Mouse (Mus musculus): ENCODE measurements at regions not wholly inside any gene's neighbourhood (a gene's known extent, or its start where the extent isn't known, plus 50 kb on each side); places are given as distances from the start of the nearest gene placed in this dataset.

GRCm38 (mm10) chr13:84345791-84346511 is 123.9 kb downstream of the Tmem161b start:
- no peak overlapping the region for H3K4me2 ChIP-seq (replicated peaks; ENCODE audit: low read depth, low read length)
- H3K9ac ChIP-seq (ENCODE audit: low read depth, low read length) = no peak overlapping the region
- no peaks in the 10 kb centered on the region for H3K9me3 ChIP-seq (ENCODE audit: control insufficient read depth, low read length)
- no peak for ATAC-seq (ENCODE audit: low FRiP score, low TSS enrichment)
- peaks cover 42% of the 10 kb centered on the region for H3K27me3 ChIP-seq (ENCODE audit: control insufficient read depth, insufficient read depth, low read length)
- H3K36me3 ChIP-seq (ENCODE audit: control insufficient read depth, insufficient read depth, low read length) = no peaks in the 10 kb centered on the region
- H3K4me3 ChIP-seq (ENCODE audit: low read length) = 0 out of 2 replicates have a peak overlapping the region, but pooled peaks have one; percentile 1
- under 1% methylated on average over 30 of the region's 30 CpGs for WGBS
- H3K4me1 ChIP-seq (ENCODE audit: control insufficient read depth, insufficient read depth, low read length) = peaks cover 3% of the 10 kb centered on the region; the same call in 1 of the 2 replicates
- no peak overlapping the region for H3K27ac ChIP-seq (ENCODE audit: low read depth, low read length)

DNA sequence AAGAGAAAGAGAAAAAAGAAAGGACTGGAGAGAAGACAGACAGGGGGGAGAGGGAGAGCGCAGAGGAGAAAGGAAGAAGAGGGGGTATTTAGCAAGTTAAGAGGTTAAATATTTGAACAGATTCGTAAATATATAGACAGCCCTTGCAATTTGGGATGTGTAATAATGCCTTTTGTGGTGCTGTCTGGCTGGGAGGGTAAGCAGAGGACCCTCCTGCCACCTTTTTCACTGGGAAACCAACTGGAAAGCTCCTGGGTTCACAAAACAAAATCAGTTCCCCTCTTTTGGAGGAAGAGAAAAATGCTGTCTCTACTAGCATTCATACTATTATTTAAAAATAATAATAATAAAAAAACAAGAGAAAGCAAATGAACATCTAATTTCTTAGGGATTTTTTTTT is 124.5 kb downstream of the Tmem161b start:
- no peak overlapping the region for H3K9ac ChIP-seq (ENCODE audit: low read depth, low read length)
- no peak overlapping the region for H3K4me3 ChIP-seq (ENCODE audit: low read length)
- WGBS = 3% methylated on average over 2 of the region's 2 CpGs
- H3K4me2 ChIP-seq (replicated peaks; ENCODE audit: low read depth, low read length) = no peak overlapping the region
- H3K9me3 ChIP-seq (ENCODE audit: control insufficient read depth, low read length) = no peaks in the 10 kb centered on the region
- H3K4me1 ChIP-seq (ENCODE audit: control insufficient read depth, insufficient read depth, low read length) = peaks cover 3% of the 10 kb centered on the region; the same call in 1 of the 2 replicates
- no peaks in the 10 kb centered on the region for H3K36me3 ChIP-seq (ENCODE audit: control insufficient read depth, insufficient read depth, low read length)
- H3K27me3 ChIP-seq (ENCODE audit: control insufficient read depth, insufficient read depth, low read length) = peaks cover 47% of the 10 kb centered on the region
- no peak for ATAC-seq (ENCODE audit: low FRiP score, low TSS enrichment)
- no peak overlapping the region for H3K27ac ChIP-seq (ENCODE audit: low read depth, low read length)

DNA sequence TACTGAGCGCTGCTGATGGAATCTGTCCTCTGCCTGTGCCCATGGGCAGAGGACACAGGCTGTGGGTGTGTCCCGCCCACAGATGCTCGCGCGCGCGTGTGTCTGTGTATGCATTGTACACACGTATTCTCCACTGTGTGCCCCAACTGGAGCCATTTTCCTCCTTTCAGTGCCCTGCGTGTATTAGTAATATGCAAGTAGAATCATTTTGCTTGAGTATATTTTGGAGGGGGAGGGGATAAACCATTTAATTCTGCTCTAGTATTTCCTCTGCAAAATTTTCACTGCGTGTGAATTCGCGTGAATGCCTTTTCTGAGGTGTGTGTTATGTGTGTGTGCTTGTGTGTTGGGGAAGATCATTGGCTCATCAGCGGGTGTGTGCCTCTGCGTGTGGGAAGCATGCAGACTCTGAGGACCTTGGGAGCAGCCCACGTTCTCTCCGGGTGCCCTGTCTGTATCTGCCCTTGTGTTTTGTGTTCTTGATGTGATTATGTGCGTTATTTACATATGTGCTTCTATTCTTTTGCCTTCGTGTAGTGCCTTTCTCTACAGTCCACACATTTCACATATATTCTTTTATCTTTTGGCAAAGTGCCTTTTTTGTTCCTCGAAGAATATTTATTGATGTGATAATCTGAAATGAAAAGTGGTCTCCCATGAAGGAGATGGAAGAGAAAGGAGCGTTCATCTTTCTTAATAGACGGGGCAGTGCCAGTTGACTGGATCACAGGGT is 125.3 kb downstream of the Tmem161b start:
- Histone ChIP-seq H3K4me2 (replicated peaks; ENCODE audit: low read depth, low read length) (peak overlapping the region; percentile 65; the same call in 1 of the 2 replicates), H3K4me1 (ENCODE audit: control insufficient read depth, insufficient read depth, low read length) (peaks cover 3% of the 10 kb centered on the region; the same call in 1 of the 2 replicates), H3K27me3 (ENCODE audit: control insufficient read depth, insufficient read depth, low read length) (peaks cover 42% of the 10 kb centered on the region), H3K36me3 (ENCODE audit: control insufficient read depth, insufficient read depth, low read length) (no peaks in the 10 kb centered on the region), H3K9me3 (ENCODE audit: control insufficient read depth, low read length) (no peaks in the 10 kb centered on the region), H3K27ac (ENCODE audit: low read depth, low read length) (no peak overlapping the region), H3K4me3 (ENCODE audit: low read length) (peak overlapping the region; percentile 37), H3K9ac (ENCODE audit: low read depth, low read length) (no peak overlapping the region)
- peak; percentile 18; the same call in 1 of the 2 replicates for ATAC-seq (ENCODE audit: low FRiP score, low TSS enrichment)
- under 1% methylated on average over 21 of the region's 21 CpGs for WGBS

DNA sequence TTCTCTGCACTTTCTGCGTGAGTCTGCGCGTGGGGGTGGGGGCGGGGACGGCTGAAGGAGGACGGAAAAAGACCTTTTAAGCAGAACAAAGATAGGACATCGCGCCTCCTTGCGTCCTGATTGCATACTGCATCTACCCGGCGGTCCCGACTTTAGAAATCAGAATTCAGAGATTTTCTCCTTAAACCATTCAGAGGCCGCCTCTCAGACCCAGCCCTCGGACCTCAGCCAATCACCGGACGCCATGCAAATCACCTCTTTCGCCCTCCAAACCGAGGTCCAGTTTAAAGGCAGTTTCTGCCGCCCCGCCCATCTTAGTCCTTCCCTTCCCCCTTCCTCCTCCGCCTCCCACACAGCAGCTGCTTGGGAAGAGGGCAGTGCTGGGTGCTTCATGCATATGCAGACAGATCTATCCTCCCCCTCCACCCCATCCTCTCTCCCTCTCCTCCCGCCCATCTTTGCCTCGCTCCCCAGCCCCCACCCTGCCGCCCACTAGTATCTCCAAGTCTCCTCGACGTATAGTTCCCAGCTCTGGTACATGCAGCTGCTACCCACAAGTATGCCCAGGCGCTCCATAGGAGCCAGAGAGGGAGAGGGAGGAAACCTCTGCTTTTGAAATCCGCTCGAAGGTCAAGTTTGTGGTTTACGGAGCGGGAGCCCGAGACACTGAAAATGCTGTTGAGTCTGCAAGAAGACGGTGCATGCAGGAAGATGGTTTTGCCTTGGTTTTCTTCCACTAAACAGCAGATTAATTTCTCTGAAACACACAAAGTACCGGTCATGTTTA is 126.0 kb downstream of the Tmem161b start:
- Histone ChIP-seq H3K36me3 (ENCODE audit: control insufficient read depth, insufficient read depth, low read length) (no peaks in the 10 kb centered on the region), H3K9ac (ENCODE audit: low read depth, low read length) (0 out of 2 replicates have a peak overlapping the region, but pooled peaks have one; percentile 42), H3K9me3 (ENCODE audit: control insufficient read depth, low read length) (no peaks in the 10 kb centered on the region), H3K27me3 (ENCODE audit: control insufficient read depth, insufficient read depth, low read length) (peaks cover 38% of the 10 kb centered on the region), H3K4me3 (ENCODE audit: low read length) (peak overlapping the region; percentile 37), H3K4me1 (ENCODE audit: control insufficient read depth, insufficient read depth, low read length) (peaks cover 3% of the 10 kb centered on the region; the same call in 1 of the 2 replicates), H3K4me2 (replicated peaks; ENCODE audit: low read depth, low read length) (peak overlapping the region; percentile 65), H3K27ac (ENCODE audit: low read depth, low read length) (0 out of 2 replicates have a peak overlapping the region, but pooled peaks have one; percentile 21)
- WGBS = under 1% methylated on average over 34 of the region's 34 CpGs
- peak; percentile 99 for ATAC-seq (ENCODE audit: low FRiP score, low TSS enrichment)

DNA sequence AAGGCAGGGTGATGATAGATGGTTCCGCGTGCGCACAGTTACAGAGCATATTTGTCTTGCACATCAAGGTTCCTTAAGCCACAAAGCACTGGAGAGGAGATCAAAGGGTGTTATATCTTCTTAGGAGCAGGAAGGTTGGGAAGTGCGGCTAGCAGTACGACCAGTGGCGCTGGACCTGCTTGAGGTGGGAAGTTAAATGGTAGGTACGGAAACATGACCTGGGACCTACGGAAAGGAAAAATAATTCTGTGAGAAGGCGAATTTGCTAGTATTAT is 126.5 kb downstream of the Tmem161b start:
- no peak; the same call in 1 of the 2 replicates for ATAC-seq (ENCODE audit: low FRiP score, low TSS enrichment)

GRCm38 (mm10) chr13:84349001-84349720 is 127.1 kb downstream of the Tmem161b start:
- Histone ChIP-seq H3K4me3 (ENCODE audit: low read length) (peak overlapping the region; percentile 37), H3K9me3 (ENCODE audit: control insufficient read depth, low read length) (no peaks in the 10 kb centered on the region), H3K27ac (ENCODE audit: low read depth, low read length) (0 out of 2 replicates have a peak overlapping the region, but pooled peaks have one; percentile 9), H3K27me3 (ENCODE audit: control insufficient read depth, insufficient read depth, low read length) (peaks cover 33% of the 10 kb centered on the region), H3K36me3 (ENCODE audit: control insufficient read depth, insufficient read depth, low read length) (no peaks in the 10 kb centered on the region), H3K9ac (ENCODE audit: low read depth, low read length) (peak overlapping the region; percentile 42; the same call in 1 of the 2 replicates), H3K4me1 (ENCODE audit: control insufficient read depth, insufficient read depth, low read length) (peaks cover 3% of the 10 kb centered on the region; the same call in 1 of the 2 replicates), H3K4me2 (replicated peaks; ENCODE audit: low read depth, low read length) (peak overlapping the region; percentile 65)
- ATAC-seq (ENCODE audit: low FRiP score, low TSS enrichment) = no peak
- under 1% methylated on average over 23 of the region's 23 CpGs for WGBS

More for the DNA sequence above, 126.5 kb downstream of the Tmem161b start:
- H3K9ac ChIP-seq (ENCODE audit: low read depth, low read length) = peak overlapping the region; percentile 42; the same call in 1 of the 2 replicates
- H3K4me2 ChIP-seq (replicated peaks; ENCODE audit: low read depth, low read length) = peak overlapping the region; percentile 65
- WGBS = 0% methylated on average over 9 of the region's 9 CpGs
- peak overlapping the region; percentile 37 for H3K4me3 ChIP-seq (ENCODE audit: low read length)
- no peaks in the 10 kb centered on the region for H3K9me3 ChIP-seq (ENCODE audit: control insufficient read depth, low read length)
- H3K4me1 ChIP-seq (ENCODE audit: control insufficient read depth, insufficient read depth, low read length) = peaks cover 3% of the 10 kb centered on the region; the same call in 1 of the 2 replicates
- 0 out of 2 replicates have a peak overlapping the region, but pooled peaks have one; percentile 21 for H3K27ac ChIP-seq (ENCODE audit: low read depth, low read length)
- no peaks in the 10 kb centered on the region for H3K36me3 ChIP-seq (ENCODE audit: control insufficient read depth, insufficient read depth, low read length)
- peaks cover 34% of the 10 kb centered on the region for H3K27me3 ChIP-seq (ENCODE audit: control insufficient read depth, insufficient read depth, low read length)

GRCm38 (mm10) chr13:84349721-84350040 is 127.6 kb downstream of the Tmem161b start:
- ATAC-seq (ENCODE audit: low FRiP score, low TSS enrichment) = no peak
- Histone ChIP-seq H3K27me3 (ENCODE audit: control insufficient read depth, insufficient read depth, low read length) (peaks cover 28% of the 10 kb centered on the region), H3K4me1 (ENCODE audit: control insufficient read depth, insufficient read depth, low read length) (peaks cover 3% of the 10 kb centered on the region; the same call in 1 of the 2 replicates), H3K9ac (ENCODE audit: low read depth, low read length) (no peak overlapping the region), H3K4me3 (ENCODE audit: low read length) (peak overlapping the region; percentile 37; the same call in 1 of the 2 replicates), H3K36me3 (ENCODE audit: control insufficient read depth, insufficient read depth, low read length) (no peaks in the 10 kb centered on the region), H3K9me3 (ENCODE audit: control insufficient read depth, low read length) (no peaks in the 10 kb centered on the region), H3K4me2 (replicated peaks; ENCODE audit: low read depth, low read length) (peak overlapping the region; percentile 65), H3K27ac (ENCODE audit: low read depth, low read length) (no peak overlapping the region)
- WGBS = 34% methylated on average over 4 of the region's 4 CpGs

- H3K4me1 ChIP-seq (ENCODE audit: control insufficient read depth, insufficient read depth, low read length) = peaks cover 3% of the 10 kb centered on the region; the same call in 1 of the 2 replicates
- H3K27ac ChIP-seq (ENCODE audit: low read depth, low read length) = no peak overlapping the region
- H3K36me3 ChIP-seq (ENCODE audit: control insufficient read depth, insufficient read depth, low read length) = no peaks in the 10 kb centered on the region
- ATAC-seq (ENCODE audit: low FRiP score, low TSS enrichment) = no peak
- 54% methylated on average over 5 of the region's 5 CpGs for WGBS
- no peak overlapping the region for H3K4me3 ChIP-seq (ENCODE audit: low read length)
- no peaks in the 10 kb centered on the region for H3K9me3 ChIP-seq (ENCODE audit: control insufficient read depth, low read length)
- H3K27me3 ChIP-seq (ENCODE audit: control insufficient read depth, insufficient read depth, low read length) = peaks cover 19% of the 10 kb centered on the region
- no peak overlapping the region for H3K4me2 ChIP-seq (replicated peaks; ENCODE audit: low read depth, low read length)
- H3K9ac ChIP-seq (ENCODE audit: low read depth, low read length) = no peak overlapping the region
Measured at GRCm38 (mm10) chr13:84350791-84351190, 128.7 kb downstream of the Tmem161b start.
